Mouse (Mus musculus): Measurements from ENCODE around the gene Adamts16.

Adamts16 gene

GRCm38 (mm10) chr13:70764682-70765081 lies 76.9 kb downstream of the Adamts16 start:
- no peak for DNase-seq (ENCODE audit: low spot score in 2 of 2)

DNA sequence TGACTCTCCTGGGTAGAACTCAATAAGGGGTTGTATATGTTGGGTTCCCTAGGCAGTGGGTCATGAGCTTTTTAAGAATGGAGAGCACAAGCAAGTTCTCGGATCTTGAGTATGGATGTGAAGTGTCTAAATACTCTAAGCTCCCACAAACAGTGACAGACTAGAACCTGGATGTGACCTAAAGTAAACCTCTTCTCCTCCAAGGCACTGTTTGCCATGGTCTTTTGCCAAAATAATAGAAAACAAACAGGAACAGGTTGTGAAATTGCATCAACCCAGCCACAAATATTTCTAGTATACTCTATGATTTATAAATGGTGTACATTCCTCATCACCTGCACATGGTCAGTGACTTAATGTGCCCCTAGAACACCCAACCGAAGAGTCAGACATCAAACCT lies 79.0 kb downstream of the Adamts16 start:
- no peak for DNase-seq (ENCODE audit: low spot score in 2 of 2)

DNA sequence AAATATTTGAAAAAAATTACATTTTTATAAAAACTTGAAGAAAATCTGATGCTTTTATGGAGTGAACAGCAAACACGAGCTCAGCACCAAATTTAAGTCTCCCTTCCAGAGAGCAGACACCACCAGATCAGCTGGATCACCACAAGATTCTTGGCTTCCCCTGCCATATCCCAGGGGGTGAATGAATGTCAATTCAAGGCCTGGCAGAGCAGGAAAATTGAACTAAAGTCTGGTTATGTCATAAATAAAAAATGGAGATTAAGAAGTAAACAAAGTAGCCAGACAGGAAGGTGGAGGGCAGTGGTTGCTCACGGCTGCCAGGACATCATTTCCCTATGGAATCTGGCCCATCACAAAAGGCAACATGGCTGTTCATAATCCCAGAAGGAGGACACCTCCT lies 80.3 kb downstream of the Adamts16 start:
- DNase-seq (ENCODE audit: low spot score in 2 of 2) = no peak

- DNase-seq (ENCODE audit: low spot score in 2 of 2) = no peak
Measured at GRCm38 (mm10) chr13:70760186-70760585, 81.4 kb downstream of the Adamts16 start.

GRCm38 (mm10) chr13:70746294-70747008 lies 95.2 kb downstream of the Adamts16 start:
- no peak for DNase-seq (ENCODE audit: low spot score in 2 of 2)

- DNase-seq (ENCODE audit: low spot score in 2 of 2) = no peak
Measured at GRCm38 (mm10) chr13:70744416-70745038, 97.1 kb downstream of the Adamts16 start.

DNA sequence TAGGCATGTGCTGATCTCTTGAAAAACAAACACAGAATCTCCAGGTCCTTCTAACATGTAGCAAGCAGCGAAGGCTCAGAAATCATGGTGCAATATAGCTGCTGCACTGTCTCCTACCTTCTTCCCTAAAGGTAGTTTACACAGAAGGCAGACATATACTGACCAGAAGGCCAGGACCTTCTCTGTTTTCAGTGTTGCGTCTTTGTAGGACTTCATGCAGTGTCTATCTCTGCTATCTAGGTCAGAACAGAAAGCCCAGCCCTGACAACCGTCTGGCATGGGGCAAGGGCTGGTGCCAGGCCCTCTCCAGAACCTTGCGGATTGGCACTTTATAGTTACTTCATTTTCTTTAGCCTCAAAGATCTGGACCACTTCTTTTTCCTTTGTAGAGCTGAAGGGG lies 98.9 kb downstream of the Adamts16 start:
- DNase-seq (ENCODE audit: low spot score in 2 of 2) = no peak

DNA sequence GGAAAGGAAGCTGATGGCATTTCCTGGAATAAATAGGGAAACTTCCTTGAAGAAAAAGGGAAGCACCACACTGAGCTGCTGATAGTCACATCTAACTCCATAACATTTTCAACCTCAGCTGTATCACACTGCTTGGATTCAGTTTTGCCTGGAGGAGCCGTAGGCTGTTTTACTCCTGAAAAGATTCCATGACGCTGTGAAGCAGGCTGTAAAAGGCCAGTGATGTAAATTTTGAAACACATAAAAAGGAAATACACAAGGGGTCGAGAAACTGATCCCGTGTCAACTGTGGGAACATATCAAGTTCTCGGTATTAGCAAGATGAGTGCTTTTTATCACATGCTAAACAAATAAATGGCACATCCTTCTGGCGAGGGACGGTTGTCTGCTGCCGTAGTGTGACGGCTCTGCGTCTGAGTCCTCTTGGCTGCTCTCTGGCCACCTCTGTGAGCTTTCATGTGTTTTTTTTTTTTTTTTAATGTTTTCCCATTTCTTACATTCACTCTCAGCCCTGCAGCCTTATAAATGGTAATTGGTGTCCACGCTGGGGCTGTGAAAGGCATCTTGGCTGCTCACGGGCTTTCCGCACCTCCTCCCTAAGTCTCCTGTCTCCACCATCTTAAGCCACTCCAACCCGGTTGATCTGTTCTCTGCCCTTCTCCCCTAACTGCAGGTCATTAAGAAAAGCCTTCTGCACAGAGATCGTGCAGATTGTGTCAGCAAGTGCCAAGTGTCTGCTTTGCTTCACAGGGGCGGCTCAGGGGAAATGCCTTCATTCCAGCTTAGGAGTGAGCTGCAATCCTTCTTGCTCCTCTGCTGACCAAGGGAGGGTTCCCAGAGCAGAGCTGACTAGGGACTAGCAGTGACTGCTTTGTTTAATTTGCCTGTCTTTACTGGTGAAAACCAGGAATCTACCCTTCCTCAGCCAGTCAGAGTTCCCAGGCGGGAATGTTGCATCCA lies 101.0 kb downstream of the Adamts16 start:
- no peak for DNase-seq (ENCODE audit: low spot score in 2 of 2)

DNA sequence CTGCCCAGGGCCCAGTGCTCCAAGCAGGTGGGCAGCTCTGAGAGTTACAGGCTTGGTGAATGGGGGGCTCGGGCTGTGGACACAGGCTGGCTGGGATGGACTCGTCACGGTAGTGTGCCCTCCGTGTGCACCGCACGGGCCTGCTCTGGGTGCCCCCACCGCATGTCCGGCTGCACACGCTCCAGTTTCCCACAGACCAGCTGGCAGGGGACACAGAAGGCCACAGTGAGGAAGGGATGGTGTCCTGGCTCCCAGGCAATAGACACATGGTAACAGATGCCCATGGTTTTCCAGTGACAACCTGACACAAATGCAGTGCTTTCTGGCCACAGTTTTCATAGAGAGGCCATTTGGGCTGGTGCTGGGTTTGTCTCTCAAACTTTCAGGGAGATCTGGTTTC lies 102.8 kb downstream of the Adamts16 start:
- DNase-seq (ENCODE audit: low spot score in 2 of 2) = no peak

DNA sequence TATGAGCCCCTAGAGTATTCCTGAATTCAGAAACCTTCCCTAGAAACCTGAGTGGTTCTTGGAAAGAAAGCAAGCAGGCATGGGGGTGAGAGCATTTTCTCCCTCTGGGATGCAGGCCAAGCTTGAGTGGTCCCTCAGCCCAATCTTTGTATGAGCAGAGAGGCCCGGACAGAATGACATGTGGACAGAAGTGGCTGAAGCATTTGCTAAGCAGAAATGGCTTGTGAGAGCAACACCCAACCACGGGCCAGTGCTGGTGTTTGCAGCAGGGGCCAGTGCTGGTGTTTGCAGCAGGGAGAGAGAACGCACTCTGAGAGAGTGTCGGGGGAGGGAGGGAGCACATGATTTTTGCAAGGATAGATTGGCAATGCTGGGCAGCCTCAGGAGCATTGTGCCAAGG lies 105.2 kb downstream of the Adamts16 start:
- DNase-seq (ENCODE audit: low spot score in 2 of 2) = no peak

- DNase-seq (ENCODE audit: low spot score in 2 of 2) = no peak
Measured at GRCm38 (mm10) chr13:70734640-70735039, 107.0 kb downstream of the Adamts16 start.

DNA sequence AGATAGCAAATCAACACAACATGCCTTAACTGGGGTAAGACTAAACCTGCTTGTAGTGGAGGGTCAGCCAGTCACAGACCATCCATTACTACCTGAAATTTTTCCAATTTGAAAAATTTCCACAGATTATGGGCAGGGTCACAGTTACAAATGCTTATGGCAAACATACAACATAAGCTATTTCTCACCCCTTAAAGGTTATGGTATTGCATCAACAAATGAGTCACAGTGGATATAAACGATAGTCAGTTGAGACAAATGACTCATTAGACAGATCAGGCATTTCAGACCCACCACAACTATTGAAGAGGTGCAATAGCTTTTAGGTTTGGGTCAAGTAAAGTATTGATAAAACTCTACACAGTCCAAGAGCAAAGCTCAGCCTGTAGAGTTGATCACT lies 107.7 kb downstream of the Adamts16 start:
- no peak for DNase-seq (ENCODE audit: low spot score in 2 of 2)

DNA sequence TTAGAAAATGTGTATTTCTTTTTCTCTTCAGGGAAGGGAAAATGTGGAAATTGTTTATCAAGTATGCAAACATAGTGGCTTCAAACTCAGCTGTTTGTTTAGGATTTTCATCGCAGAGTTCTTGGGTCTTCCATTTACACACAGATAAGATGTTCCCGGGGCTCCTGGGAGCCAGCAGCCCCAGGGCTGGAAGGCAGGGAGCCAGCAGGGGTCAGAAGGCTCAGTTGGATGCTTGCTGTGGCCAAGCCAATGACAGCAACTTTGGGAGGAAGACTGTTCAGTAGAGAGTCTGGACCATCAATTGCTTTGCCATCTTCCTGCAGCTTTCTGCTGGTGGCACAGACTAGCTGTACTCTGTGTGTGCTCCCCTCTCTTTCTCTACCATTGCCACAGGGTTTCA lies 108.4 kb downstream of the Adamts16 start:
- DNase-seq (ENCODE audit: low spot score in 2 of 2) = no peak

GRCm38 (mm10) chr13:70732781-70733180 lies 108.8 kb downstream of the Adamts16 start:
- no peak for DNase-seq (ENCODE audit: low spot score in 2 of 2)

DNA sequence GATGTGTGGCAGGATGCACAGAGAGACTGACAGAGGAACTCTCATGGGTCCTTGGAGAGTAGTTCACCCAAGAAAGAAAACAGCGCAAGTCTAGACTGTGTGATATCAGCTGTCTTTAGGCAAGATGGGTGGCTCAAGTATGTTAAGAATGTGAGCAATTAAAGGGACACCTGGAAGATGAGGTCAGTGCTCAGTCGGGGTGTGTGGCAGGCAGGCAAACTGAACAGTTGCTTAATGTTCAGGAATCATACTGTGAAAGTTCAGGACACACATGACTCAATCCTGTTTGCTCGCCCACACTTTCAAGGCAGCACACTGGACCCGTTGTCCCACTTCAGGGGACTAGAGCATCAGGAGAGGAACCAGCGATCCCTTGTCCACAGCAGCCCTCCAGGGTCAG lies 110.3 kb downstream of the Adamts16 start:
- no peak for DNase-seq (ENCODE audit: low spot score in 2 of 2)

- no peak for DNase-seq (ENCODE audit: low spot score in 2 of 2)
Measured at GRCm38 (mm10) chr13:70729996-70730395, 111.6 kb downstream of the Adamts16 start.

DNA sequence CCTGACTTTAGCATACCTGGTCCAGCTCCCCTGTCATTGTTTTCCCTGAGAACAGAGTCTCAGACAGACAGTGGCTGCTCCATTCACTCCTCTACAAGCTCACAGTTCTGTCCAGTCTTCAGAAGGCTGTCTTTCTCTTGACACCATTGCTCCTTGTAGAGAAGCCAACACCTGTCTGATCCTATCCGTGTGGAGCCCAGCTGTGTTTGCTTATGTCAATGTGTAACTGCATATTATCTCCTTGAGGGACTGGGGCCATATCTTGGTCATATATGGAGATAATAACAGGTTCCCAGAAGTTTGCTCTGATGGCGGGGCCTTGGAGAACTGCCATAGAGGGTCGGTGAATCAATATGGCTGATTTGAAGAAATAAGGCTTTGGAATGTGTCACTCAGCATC lies 115.4 kb downstream of the Adamts16 start:
- DNase-seq (ENCODE audit: low spot score in 2 of 2) = no peak

DNA sequence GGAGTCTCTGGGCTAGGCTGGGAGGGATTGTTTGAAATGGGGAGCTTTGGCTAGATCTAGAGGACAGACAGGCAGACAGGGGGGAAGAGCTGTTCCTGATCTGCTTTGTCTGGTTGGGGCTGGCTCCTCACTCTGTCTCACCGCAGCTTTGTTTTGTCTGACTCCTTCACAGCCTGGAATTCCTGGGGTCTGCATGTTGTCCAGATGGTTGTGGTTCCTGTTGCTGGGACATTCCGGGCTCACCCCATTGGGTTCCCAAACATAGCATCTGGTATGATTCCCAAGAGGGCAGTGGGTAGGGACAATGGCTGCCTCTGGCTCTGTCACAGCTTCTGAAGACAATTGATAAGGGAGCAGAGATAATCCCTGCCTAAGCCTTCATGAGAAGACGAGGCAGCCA lies 117.0 kb downstream of the Adamts16 start:
- no peak for DNase-seq (ENCODE audit: low spot score in 2 of 2)

- no peak for DNase-seq (ENCODE audit: low spot score in 2 of 2)
Measured at GRCm38 (mm10) chr13:70724108-70724622, 117.4 kb downstream of the Adamts16 start.

DNA sequence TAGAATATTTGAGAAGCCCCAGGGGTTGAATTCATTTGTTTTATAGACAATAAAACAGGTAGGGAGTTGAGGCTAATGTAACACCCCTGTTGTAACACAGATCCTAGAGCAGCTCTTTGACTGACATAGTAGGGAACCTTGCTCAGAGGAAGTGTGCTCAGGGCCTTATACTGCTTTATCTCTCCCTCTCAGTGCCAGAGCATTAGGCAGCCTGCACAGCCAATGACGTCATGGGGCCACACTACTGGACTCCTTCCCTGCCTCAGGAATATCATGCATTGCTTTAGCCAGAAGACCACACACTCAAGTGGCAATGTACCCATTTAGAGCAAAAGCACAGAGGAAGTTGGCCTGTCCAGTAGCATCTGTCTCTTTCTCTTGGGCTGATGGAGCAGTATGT lies 121.6 kb downstream of the Adamts16 start:
- DNase-seq (ENCODE audit: low spot score in 2 of 2) = no peak

DNA sequence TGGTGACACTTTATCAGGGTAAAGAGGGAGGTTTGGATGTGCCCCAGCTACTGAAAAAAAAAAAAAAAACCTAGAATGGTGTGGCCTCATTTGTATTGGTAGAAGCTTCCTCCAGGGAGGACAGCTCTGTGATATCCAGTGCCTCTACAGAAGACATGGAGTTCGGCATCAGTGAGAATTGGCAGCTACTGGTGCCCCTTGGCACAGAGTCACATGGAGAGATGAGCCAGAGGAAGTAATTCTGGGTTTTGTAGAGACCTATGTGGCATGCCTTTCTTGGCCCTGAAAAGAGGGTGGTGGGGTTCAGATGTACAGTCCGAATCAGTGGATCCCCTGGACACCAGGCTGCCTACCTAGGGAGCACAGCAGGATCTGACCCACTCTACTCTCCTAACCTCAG lies 122.8 kb downstream of the Adamts16 start:
- no peak for DNase-seq (ENCODE audit: low spot score in 2 of 2)

DNA sequence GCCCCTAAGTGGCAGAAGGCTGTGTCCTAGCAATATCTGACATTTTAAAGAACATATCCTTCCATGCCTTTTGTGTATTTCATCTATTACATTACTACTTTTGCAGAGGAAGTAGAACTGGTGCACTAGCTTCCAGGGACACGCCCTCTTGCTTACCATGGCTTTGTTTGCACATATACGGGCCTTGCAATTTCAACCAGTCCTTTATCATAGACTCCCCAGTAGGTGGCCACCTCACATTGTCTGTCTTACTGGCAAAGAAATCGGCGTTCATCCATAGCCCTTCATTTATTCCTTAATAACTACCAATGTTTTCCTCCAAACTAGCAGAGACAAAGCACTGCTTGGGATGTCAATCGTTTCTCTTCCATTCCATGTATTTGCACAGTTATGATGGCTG lies 125.6 kb downstream of the Adamts16 start:
- no peak for DNase-seq (ENCODE audit: low spot score in 2 of 2)
